Mouse (Mus musculus) liver, embryonic 16.5 days (tissue): ENCODE measurements around the gene Slc6a6. TPM values are rescaled to one million over a fixed set of nuclear protein-coding genes. Genes with fewer than 3 reads are reported as not detected.

Experiments used
- ATAC-seq: fragments of 200-750 bp; cut with Nextera tagmentation; 2 replicates; pipeline ENCODE4 v1.8.0; 2017; ENCODE audit warnings: low read depth, mild to moderate bottlenecking, moderate number of reproducible peaks, moderate library complexity
- H3K27ac ChIP-seq: fragments of 300-500 bp; sonication (generic); 2 replicates; pipeline ENCODE4 v1.5.1; 2014; ENCODE audit warnings: mild to moderate bottlenecking, low read length
- H3K27me3 ChIP-seq: fragments of 300-500 bp; sonication (generic); 2 replicates; pipeline ENCODE4 v1.6.1; 2014; ENCODE audit warnings: low read depth, low read length, mixed read lengths; ENCODE audit not compliant: control insufficient read depth, insufficient read depth
- H3K36me3 ChIP-seq: fragments of 300-500 bp; sonication (generic); 2 replicates; pipeline ENCODE4 v1.6.1; 2014; ENCODE audit warnings: mild to moderate bottlenecking; ENCODE audit not compliant: control insufficient read depth, insufficient read depth
- H3K4me1 ChIP-seq: fragments of 300-500 bp; sonication (generic); 2 replicates; pipeline ENCODE4 v1.6.1; 2014; ENCODE audit warnings: low read depth, low read length, mixed read lengths; ENCODE audit not compliant: control insufficient read depth
- H3K4me2 ChIP-seq: fragments of 300-500 bp; sonication (generic); 2 replicates; pipeline ENCODE4 v1.6.1; 2014; ENCODE audit warnings: low read depth, low read length, mixed read lengths
- H3K4me3 ChIP-seq: fragments of 300-500 bp; sonication (generic); 2 replicates; pipeline ENCODE4 v1.5.1; 2014; ENCODE audit warnings: low read depth, mild to moderate bottlenecking, low read length
- H3K9ac ChIP-seq: fragments of 300-500 bp; sonication (generic); 2 replicates; pipeline ENCODE4 v1.6.1; 2014; ENCODE audit warnings: low read depth, low read length
- H3K9me3 ChIP-seq: fragments of 300-500 bp; sonication (generic); replicated peaks from 2 replicates; pipeline ENCODE4 v1.6.1; 2016; ENCODE audit warnings: low read length; ENCODE audit not compliant: control insufficient read depth
- WGBS: fragments of 180-500 bp; shearing (Covaris S2); extraction: QIAGEN DNeasy Blood & Tissue Kit; methylation state at CpG from one replicate; pipeline ENCODE4 v1.1.7; 2014; ENCODE audit not compliant: insufficient replicate concordance; 5-methylcytosine and 5-hydroxymethylcytosine counted together
- polyA plus RNA-seq: library from polyadenylated mRNA; unstranded; fragments of >200 nt; fragmentation: Nextera tagmentation; extraction: Ambion mirVana; gene quantifications from 2 replicates; pipeline ENCODE4 v1.2.1, GENCODE M21; 2015

Gene Slc6a6
- polyA plus RNA-seq, 1 experiment from 2014 or later = 20.5 TPM

DNA sequence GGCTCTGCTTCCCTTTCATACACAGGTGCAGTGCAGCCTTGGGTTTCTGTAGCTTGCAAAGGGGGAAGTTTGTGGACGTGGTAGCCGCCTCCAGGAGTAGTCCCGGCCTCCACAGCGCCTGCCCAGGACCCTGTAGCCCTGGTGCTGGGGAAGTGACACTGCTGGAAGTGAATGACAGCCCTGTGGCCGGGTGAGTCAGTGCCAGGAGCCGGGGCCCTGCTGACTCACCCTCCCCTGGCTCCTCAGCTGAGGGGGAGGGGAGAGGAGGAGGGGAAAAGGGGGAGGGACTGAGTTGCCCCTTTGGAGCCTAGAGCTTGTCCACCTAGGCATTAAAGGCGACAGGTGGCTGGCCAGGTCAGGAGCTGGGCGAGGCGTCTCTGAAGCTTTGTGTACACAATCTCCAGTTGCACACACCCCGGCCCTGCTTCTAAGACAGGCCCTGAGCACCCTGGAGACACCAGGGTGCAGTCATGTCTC, 29.0 kb downstream of the Slc6a6 start:
- Histone ChIP-seq H3K9me3 (no peaks in the 10 kb centered on the region), H3K4me2 (no peak overlapping the region), H3K9ac (no peak overlapping the region), H3K27me3 (no peaks in the 10 kb centered on the region), H3K4me3 (no peak overlapping the region), H3K36me3 (0 out of 2 replicates have a peak, but pooled peaks cover 5% of the 10 kb centered on the region), H3K4me1 (peaks cover 20% of the 10 kb centered on the region), H3K27ac (peak overlapping the region; percentile 79)
- WGBS = 12% methylated on average over 10 of the region's 10 CpGs
- ATAC-seq = peak; percentile 77

DNA sequence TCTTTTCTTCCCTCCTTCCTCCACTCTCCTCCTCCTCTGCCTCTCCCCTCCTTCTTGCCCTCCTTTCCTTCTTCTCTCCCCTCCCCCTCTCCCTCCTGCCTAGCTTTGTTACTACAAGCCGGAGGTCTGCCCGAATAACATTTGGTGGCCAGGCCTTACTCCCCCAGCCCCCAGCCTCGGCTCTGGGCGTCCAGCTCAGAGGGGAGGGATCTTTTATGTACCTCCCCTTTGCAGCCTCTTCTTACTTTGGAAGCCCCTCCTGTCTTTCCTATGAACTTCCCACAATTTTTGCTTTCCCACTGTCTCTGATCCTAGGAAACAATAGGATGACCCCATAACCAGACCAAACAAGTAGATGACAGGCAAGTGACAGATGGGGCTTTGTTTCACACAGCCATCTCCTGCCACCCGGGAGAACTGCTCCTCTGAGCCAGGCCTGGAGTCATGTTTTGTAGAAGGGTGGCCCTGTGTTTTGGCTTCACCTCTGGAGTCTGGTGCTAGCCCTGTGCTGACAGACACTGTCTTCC, 29.6 kb downstream of the Slc6a6 start:
- peak overlapping the region; percentile 79 for H3K27ac ChIP-seq
- no peak overlapping the region for H3K9ac ChIP-seq
- no peaks in the 10 kb centered on the region for H3K9me3 ChIP-seq
- ATAC-seq = no peak
- H3K4me2 ChIP-seq = no peak overlapping the region
- 37% methylated on average over 5 of the region's 5 CpGs for WGBS
- no peak overlapping the region for H3K4me3 ChIP-seq
- 0 out of 2 replicates have a peak, but pooled peaks cover 1% of the 10 kb centered on the region for H3K36me3 ChIP-seq
- H3K4me1 ChIP-seq = peaks cover 20% of the 10 kb centered on the region
- H3K27me3 ChIP-seq = no peaks in the 10 kb centered on the region

- no peak overlapping the region for H3K4me3 ChIP-seq
- H3K4me1 ChIP-seq = peaks cover 23% of the 10 kb centered on the region
- no peak overlapping the region for H3K27ac ChIP-seq
- H3K9me3 ChIP-seq = no peaks in the 10 kb centered on the region
- no peak overlapping the region for H3K9ac ChIP-seq
- no peak for ATAC-seq
- no peaks in the 10 kb centered on the region for H3K36me3 ChIP-seq
- H3K4me2 ChIP-seq = no peak overlapping the region
- no peaks in the 10 kb centered on the region for H3K27me3 ChIP-seq
- 70% methylated on average over 8 of the region's 8 CpGs for WGBS
Observed at GRCm38 (mm10) chr6:91715023-91715422, 31.2 kb downstream of the Slc6a6 start.

GRCm38 (mm10) chr6:91715988-91716810, 32.3 kb downstream of the Slc6a6 start:
- Histone ChIP-seq H3K9me3 (no peaks in the 10 kb centered on the region), H3K4me3 (no peak overlapping the region), H3K27me3 (no peaks in the 10 kb centered on the region), H3K27ac (peak overlapping the region; percentile 61), H3K4me2 (no peak overlapping the region), H3K9ac (no peak overlapping the region), H3K36me3 (no peaks in the 10 kb centered on the region), H3K4me1 (peaks cover 23% of the 10 kb centered on the region)
- 0 out of 2 replicates have a peak, but pooled peaks have one; percentile 10 for ATAC-seq
- WGBS = 29% methylated on average over 6 of the region's 6 CpGs

DNA sequence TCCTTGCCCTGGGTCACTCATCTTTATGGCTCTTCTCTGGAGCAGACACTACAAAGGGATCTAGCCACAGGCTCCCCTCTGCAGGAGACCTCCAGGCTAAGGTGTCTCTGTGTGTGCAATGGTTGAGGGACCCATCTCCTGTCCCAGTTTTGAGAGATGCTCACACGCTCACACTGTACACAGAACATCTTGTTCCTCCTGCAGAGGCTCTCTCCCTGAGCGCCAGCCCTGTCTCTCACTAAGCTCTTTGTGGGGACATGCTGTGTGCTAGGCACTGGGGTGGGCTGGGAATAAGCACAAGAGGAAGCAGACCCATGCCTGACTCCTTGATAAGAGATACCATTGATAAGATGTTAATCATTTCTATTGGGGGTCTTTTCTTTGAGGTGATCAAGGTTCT, 34.2 kb downstream of the Slc6a6 start:
- H3K9ac ChIP-seq = no peak overlapping the region
- no peaks in the 10 kb centered on the region for H3K27me3 ChIP-seq
- no peak overlapping the region for H3K4me2 ChIP-seq
- H3K27ac ChIP-seq = peak overlapping the region; percentile 85
- H3K4me3 ChIP-seq = no peak overlapping the region
- no peaks in the 10 kb centered on the region for H3K36me3 ChIP-seq
- H3K9me3 ChIP-seq = no peaks in the 10 kb centered on the region
- ATAC-seq = no peak
- H3K4me1 ChIP-seq = peaks cover 7% of the 10 kb centered on the region
- WGBS = 63% methylated on average over 2 of the region's 2 CpGs

DNA sequence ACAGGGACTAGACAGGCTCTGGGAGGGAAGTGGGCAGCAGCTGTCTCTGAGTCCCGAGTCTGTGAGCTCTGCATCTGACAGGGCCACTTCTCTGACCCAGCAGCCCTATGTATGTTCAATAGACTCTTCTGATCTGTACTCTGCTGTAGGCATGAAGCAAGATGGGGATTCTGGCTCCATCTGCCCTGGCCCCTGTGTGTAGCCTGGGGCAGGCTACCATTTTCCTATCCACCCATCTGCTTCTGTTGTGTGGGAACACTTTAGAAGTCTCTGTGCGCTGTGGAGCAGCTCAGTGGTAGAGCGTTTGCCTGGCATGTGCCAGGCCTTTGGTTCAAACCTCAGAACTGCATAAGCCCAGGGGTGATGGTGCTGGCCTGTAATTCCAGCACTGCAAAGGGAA, 34.8 kb downstream of the Slc6a6 start:
- Histone ChIP-seq H3K4me1 (peaks cover 3% of the 10 kb centered on the region), H3K27me3 (no peaks in the 10 kb centered on the region), H3K9me3 (no peaks in the 10 kb centered on the region), H3K36me3 (peaks cover 5% of the 10 kb centered on the region), H3K4me3 (no peak overlapping the region), H3K27ac (peak overlapping the region; percentile 85), H3K4me2 (no peak overlapping the region), H3K9ac (0 out of 2 replicates have a peak overlapping the region, but pooled peaks have one; percentile 11)
- no peak for ATAC-seq
- 57% methylated on average over 3 of the region's 3 CpGs for WGBS

GRCm38 (mm10) chr6:91719042-91719747, 35.3 kb downstream of the Slc6a6 start:
- Histone ChIP-seq H3K36me3 (peaks cover 7% of the 10 kb centered on the region), H3K27me3 (no peaks in the 10 kb centered on the region), H3K9me3 (no peaks in the 10 kb centered on the region), H3K27ac (peak overlapping the region; percentile 85), H3K4me3 (no peak overlapping the region), H3K9ac (no peak overlapping the region), H3K4me1 (peaks cover 3% of the 10 kb centered on the region), H3K4me2 (no peak overlapping the region)
- peak; percentile 70 for ATAC-seq
- WGBS = 65% methylated on average over 6 of the region's 6 CpGs

DNA sequence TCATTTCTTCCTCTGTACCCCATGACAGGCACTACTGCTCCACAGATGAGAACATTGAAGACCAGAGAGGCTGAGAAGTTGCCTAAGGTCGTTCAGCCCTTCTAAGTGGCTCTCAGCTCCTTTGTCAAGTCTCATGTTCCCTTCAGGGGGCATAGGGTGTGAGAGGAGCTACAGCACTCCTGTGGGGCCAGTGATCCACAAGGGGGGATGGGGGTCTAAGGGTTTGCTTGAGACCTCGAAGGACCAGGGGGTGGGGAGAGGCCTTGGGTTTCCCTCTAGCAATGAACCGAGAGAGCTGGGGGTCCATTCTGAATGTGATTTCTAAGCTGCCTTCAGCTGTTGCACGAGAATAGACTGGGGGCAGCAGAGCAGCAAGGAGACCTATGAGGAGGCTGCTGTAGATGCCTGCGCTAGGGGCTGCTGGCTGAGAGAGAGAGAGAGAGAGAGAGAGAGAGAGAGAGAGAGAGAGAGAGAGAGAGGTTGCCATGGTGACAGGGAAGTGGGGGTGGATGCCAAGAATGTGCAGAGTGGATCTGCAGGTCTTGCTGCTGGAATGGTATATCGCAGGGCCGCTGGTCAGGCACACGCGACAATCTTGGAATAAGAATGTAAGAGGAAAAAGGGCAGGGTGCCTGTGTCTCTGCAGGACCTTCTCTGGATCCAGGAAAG, 36.1 kb downstream of the Slc6a6 start:
- Histone ChIP-seq H3K9me3 (no peaks in the 10 kb centered on the region), H3K27me3 (no peaks in the 10 kb centered on the region), H3K27ac (peak overlapping the region; percentile 78), H3K4me1 (peaks cover 3% of the 10 kb centered on the region), H3K4me2 (no peak overlapping the region), H3K36me3 (peaks cover 7% of the 10 kb centered on the region), H3K4me3 (no peak overlapping the region), H3K9ac (no peak overlapping the region)
- WGBS = 52% methylated on average over 9 of the region's 9 CpGs
- ATAC-seq = no peak
